Mouse (Mus musculus) T-helper 1 cell (primary cell): Measurements from ENCODE around the gene Xylb.

Experiments used
- in situ Hi-C: fragments of 300-600 bp; cut with MboI, MseI; formaldehyde crosslinking; loops from one replicate; pipeline ENCODE4 v1.15.1; 2025; ENCODE audit warnings: high pct_unique_total_duplicates

Xylb gene

GRCm38 (mm10) chr9:119340909-119341816 is 16.0 kb upstream of the Xylb start, which contains the start of gene Myd88:
Myd88 (minus strand) TSS chr9:119341411.
- in situ Hi-C loops: no loop called here

GRCm38 (mm10) chr9:119342728-119343127 is 14.5 kb upstream of the Xylb start:
- in situ Hi-C loops: no loop called here

GRCm38 (mm10) chr9:119346376-119346775 is 10.8 kb upstream of the Xylb start:
- in situ Hi-C loops: no loop called here

GRCm38 (mm10) chr9:119350531-119350930 is 6.7 kb upstream of the Xylb start:
- in situ Hi-C loops: no loop called here

GRCm38 (mm10) chr9:119350947-119351705 is 6.1 kb upstream of the Xylb start:
- in situ Hi-C loops: no loop called here

GRCm38 (mm10) chr9:119352060-119352459 is 5.1 kb upstream of the Xylb start:
- in situ Hi-C loops: no loop called here

- in situ Hi-C loops: no loop called here
These were observed 3.3 kb upstream of the Xylb start for GRCm38 (mm10) chr9:119353926-119354325.

GRCm38 (mm10) chr9:119355943-119356342 is 1.2 kb upstream of the Xylb start:
- in situ Hi-C loops: no loop called here

- in situ Hi-C loops: no loop called here
These were observed 863 bp downstream of the Xylb start for GRCm38 (mm10) chr9:119358058-119358429.

- in situ Hi-C loops: no loop called here
These were observed 4.2 kb downstream of the Xylb start for GRCm38 (mm10) chr9:119361416-119361815.

GRCm38 (mm10) chr9:119363229-119363628 is 6.0 kb downstream of the Xylb start:
- in situ Hi-C loops: no loop called here

- in situ Hi-C loops: no loop called here
These were observed 8.1 kb downstream of the Xylb start, which contains the start of gene Slc22a14 for GRCm38 (mm10) chr9:119365284-119365683. Slc22a14 (minus strand) TSS chr9:119365553.

- in situ Hi-C loops: no loop called here
These were observed 11.2 kb downstream of the Xylb start for GRCm38 (mm10) chr9:119368367-119368766.

- in situ Hi-C loops: loop anchor here (10.0 kb wide), 1 partner anchor 176 kb away; no protein-coding TSS in a partner anchor
These were observed 13.6 kb downstream of the Xylb start for GRCm38 (mm10) chr9:119370770-119371169.

GRCm38 (mm10) chr9:119371251-119371650 is 14.1 kb downstream of the Xylb start:
- in situ Hi-C loops: loop anchor here (10.0 kb wide), 1 partner anchor 176 kb away; no protein-coding TSS in a partner anchor

GRCm38 (mm10) chr9:119375008-119375407 is 17.8 kb downstream of the Xylb start:
- in situ Hi-C loops: loop anchor here (10.0 kb wide), 1 partner anchor 180 kb away; no protein-coding TSS in a partner anchor

GRCm38 (mm10) chr9:119375556-119375955 is 18.4 kb downstream of the Xylb start:
- in situ Hi-C loops: loop anchor here (10.0 kb wide), 1 partner anchor 181 kb away; no protein-coding TSS in a partner anchor

- in situ Hi-C loops: loop anchor here (10.0 kb wide), 1 partner anchor 183 kb away; no protein-coding TSS in a partner anchor
These were observed 21.1 kb downstream of the Xylb start for GRCm38 (mm10) chr9:119378231-119378630.

GRCm38 (mm10) chr9:119382603-119383002 is 25.4 kb downstream of the Xylb start:
- in situ Hi-C loops: no loop called here

- in situ Hi-C loops: no loop called here
These were observed 31.8 kb downstream of the Xylb start for GRCm38 (mm10) chr9:119388956-119389355.

GRCm38 (mm10) chr9:119390214-119390613 is 33.0 kb downstream of the Xylb start:
- in situ Hi-C loops: no loop called here

GRCm38 (mm10) chr9:119394808-119395207 is 37.6 kb downstream of the Xylb start:
- in situ Hi-C loops: no loop called here
